Mouse (Mus musculus) cortical plate, adult 2 months (tissue): ENCODE results near the gene Yeats4. TPM values are rescaled to one million over a fixed set of nuclear protein-coding genes. Genes with fewer than 3 reads are reported as not detected.

Experiments used
- H3K27ac ChIP-seq: fragments of 200-500 bp; 2 replicates; pipeline ENCODE4 v1.5.1; 2012; ENCODE audit warnings: low read length, control low read depth, inconsistent platforms; ENCODE audit not compliant: insufficient read depth
- H3K4me1 ChIP-seq: fragments of 200-500 bp; 2 replicates; pipeline ENCODE4 v1.6.1; 2011; ENCODE audit warnings: low read length; ENCODE audit not compliant: control insufficient read depth, insufficient read depth
- H3K4me3 ChIP-seq: fragments of 200-500 bp; 2 replicates; pipeline ENCODE4 v1.5.1; 2011; ENCODE audit warnings: mild to moderate bottlenecking, low read length, control low read depth; ENCODE audit not compliant: insufficient read depth
- CTCF ChIP-seq: fragments of 200-500 bp; IDR thresholded peaks from 2 replicates; pipeline ENCODE4 v1.5.1; 2011; ENCODE audit warnings: mild to moderate bottlenecking, control low read depth, low read length; ENCODE audit not compliant: insufficient read depth; ENCODE audit errors: extremely low read depth
- POLR2A ChIP-seq: fragments of 200-500 bp; IDR thresholded peaks from 2 replicates; pipeline ENCODE4 v1.6.1; 2011; ENCODE audit warnings: mild to moderate bottlenecking, low read length, control low read depth; ENCODE audit not compliant: insufficient read depth; ENCODE audit errors: extremely low read depth
- polyA plus RNA-seq: library from polyadenylated mRNA; depleted of rRNA; stranded (reverse); fragments of >200 nt; gene quantifications from 2 replicates; pipeline ENCODE4 v1.2.3, GENCODE M21; 2012; rRNA removed

Yeats4 gene
- polyA plus RNA-seq, 1 experiment, result 47.4 TPM

DNA sequence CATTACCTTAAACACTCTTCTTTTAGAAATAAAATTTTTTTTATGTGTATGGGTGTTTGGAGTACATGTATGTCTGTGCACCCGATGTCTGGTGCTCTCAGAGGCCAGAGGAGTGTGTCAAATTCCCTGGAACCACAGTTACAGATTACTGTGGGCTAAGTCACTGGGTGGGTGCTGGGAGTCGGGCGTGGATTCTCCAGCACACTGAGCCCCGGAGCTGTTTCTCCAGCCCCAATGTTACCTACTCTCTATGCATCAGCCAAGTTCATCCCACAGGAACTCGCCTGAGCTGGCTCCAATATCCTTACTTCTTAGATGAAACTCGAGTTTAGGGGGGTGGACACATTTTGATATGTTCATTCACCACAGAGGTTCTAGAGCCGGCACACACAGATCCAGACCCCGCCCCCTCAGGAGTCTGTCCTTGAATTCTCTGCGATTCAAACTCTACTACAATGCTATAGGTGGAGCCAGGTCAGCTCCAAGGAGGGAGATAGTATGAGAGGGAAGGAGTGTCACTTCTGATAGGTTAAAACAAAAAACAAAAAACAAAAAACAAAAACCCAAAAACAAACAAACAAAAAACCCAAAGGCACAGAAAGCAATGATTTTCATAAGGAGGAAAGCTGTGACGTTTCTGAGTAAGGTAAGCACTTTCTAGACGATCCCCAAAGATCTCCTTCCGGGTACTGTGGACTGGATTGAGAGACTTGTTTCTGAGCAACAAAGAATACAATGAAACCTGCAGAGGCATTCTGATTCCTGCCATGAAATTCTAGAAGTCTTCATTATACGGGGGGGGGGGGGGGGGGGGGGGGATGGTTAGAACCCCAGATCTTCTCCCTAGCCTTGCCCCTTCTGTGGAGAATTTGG lies 50.5 kb downstream of the Yeats4 start:
- H3K4me1 ChIP-seq, result no peaks in the 10 kb centered on the region
- TF ChIP-seq CTCF (no peak), POLR2A (no peak)
- H3K27ac ChIP-seq, result no peak overlapping the region
- no peak overlapping the region for H3K4me3 ChIP-seq

DNA sequence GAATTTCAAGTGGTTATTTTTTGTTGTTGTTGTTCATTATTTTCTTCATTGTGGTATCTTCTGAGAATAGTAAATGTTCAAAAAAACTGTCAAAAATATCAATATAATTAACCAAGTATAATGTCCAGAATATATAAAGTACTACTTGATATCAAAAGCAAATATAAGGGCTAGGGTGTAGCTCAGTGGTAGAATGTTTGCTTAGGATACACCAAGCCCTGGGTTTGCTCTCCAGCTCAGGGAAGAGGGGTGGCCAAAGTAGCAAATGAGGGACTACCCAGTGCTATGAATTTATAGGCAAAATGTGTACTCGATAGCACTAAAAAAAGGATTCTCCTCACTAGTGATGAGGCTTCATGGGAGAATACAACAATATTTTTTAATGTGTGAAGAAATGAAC lies 51.2 kb downstream of the Yeats4 start:
- no peak for TF ChIP-seq CTCF
- no peak for TF ChIP-seq POLR2A
- H3K4me3 ChIP-seq, result no peak overlapping the region
- H3K27ac ChIP-seq, result no peak overlapping the region
- no peaks in the 10 kb centered on the region for H3K4me1 ChIP-seq

DNA sequence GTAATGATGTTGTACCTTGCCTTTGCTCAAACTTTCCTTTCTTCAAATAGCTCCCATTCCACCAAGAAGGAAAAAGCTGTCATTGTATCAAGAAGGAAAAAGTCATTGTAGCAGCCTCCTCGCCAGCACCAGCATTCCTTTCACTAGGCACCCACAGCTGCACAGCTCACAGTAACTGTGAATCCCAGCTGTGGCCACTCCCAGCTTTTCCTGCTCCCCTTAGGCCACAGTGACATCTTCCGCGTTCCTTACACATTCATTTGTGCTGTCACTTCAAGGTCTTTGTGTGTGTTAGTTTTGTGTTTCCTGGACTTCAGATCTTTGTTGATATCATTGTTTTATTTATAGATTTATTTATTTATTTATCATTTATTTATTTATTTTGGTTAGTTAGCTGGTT lies 52.2 kb downstream of the Yeats4 start:
- H3K27ac ChIP-seq, result no peak overlapping the region
- TF ChIP-seq CTCF (no peak), POLR2A (no peak)
- H3K4me1 ChIP-seq, result no peaks in the 10 kb centered on the region
- H3K4me3 ChIP-seq, result no peak overlapping the region

GRCm38 (mm10) chr10:117166785-117167425 lies 57.4 kb downstream of the Yeats4 start:
- Histone ChIP-seq H3K4me3 (no peak overlapping the region), H3K4me1 (no peaks in the 10 kb centered on the region), H3K27ac (no peak overlapping the region)
- no peak for TF ChIP-seq POLR2A
- no peak for TF ChIP-seq CTCF

Other genes starting within 250 kb of the Yeats4 start
- 0.04 and 0.34 TPM in 2 replicates for gene Best3, start 238.2 kb downstream of the Yeats4 start, polyA plus RNA-seq
- gene Lrrc10, start 179.2 kb downstream of the Yeats4 start, polyA plus RNA-seq, result 0.19 and 0.32 TPM in 2 replicates
- gene Cct2, start 160.7 kb downstream of the Yeats4 start, polyA plus RNA-seq, result 137 and 138 TPM in 2 replicates
- gene Frs2, start 76.0 kb downstream of the Yeats4 start, polyA plus RNA-seq, result 34.9 and 35.9 TPM in 2 replicates
- gene 9530003J23Rik, start 14.2 kb upstream of the Yeats4 start, polyA plus RNA-seq, result not detected in 2 replicates
- 14.5 and 15.3 TPM in 2 replicates for gene Lyz2, start 57.8 kb upstream of the Yeats4 start, polyA plus RNA-seq
- gene Lyz1, start 68.4 kb upstream of the Yeats4 start, polyA plus RNA-seq, result 0.25 and 0.29 TPM in 2 replicates
- gene Cpsf6, start 155.5 kb upstream of the Yeats4 start, polyA plus RNA-seq, result 60.4 and 61.3 TPM in 2 replicates